Mouse (Mus musculus) hindlimb bud, embryonic 11.5 days (tissue): Measurements from ENCODE around the gene Napepld.
A peak's percentile ranks its signal among the peaks of the same experiment; 100 is the strongest.
"Not testable (repeated sequence)": the region's sequence is repeated elsewhere in the genome, so short reads cannot be mapped to it uniquely, and the experiment has no call there.

ENCODE experiments used
- DNase-seq: peaks from one replicate; pipeline ENCODE4 v3.0.0-alpha.2; 2012; ENCODE audit warnings: low read depth, low spot score; ENCODE audit errors: extremely low spot score

Gene Napepld

DNA sequence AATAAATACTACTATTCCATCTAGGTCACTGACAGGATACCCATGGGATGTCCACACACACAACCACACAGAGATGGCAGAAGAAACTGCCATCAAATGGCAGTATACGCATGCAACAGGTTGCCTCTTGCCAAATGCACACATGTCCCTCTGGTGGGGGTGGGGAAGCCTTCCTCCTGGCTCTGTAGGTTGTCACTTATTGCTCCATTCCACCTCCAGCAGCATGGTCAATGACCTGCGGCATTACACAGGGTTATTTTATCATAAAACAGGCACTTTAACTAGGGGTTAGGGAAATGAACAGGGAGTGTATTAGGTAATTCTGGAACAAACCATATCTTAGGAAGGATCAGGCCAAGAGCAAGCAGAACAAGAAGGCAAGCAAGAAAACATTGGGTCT is 31.9 kb downstream of the Napepld start:
- no peak for DNase-seq

DNA sequence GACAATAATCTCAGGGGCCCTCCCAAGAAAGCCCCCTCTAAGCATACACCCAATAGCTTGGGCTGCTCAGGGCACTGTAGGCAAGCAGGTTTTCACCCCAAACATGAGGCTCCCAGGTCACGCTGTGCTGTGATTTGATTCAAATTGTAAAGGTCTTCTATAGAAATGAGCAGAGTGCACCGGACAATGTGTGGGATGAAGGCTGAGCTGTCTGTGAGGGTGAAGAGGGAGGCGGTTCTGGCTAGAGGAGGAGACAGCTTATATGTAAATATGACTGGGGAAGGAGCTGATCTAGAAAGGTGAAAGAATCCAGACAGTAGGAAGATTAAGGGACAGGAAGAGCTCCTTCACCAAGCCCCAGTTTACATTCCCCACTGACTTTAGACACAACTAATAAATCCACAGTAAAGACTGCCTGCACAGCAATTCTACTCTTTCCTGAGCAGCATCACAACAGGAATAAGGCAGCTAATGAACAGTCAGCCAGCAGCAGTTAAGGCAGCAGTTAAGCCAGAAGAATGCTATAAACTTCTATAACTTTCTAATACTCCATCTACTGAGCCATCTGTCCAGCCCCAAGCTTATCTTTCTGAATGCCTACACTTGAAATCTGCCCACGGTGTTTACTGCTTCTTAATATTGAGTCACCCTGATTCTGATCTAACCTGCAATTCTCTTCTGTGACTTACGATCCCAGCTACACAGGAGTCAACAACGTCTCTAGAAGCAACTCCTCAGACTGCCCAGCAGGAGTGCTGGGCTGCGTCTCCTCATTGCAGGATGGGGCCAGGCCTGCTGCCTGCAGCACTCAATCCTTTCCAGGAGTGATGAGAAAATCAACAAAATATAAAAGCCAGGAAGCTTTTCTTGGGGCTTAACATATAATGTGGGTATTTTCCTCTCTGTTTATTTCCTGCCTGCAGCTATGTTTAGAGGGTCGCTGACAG is 33.7 kb downstream of the Napepld start:
- no peak for DNase-seq

DNA sequence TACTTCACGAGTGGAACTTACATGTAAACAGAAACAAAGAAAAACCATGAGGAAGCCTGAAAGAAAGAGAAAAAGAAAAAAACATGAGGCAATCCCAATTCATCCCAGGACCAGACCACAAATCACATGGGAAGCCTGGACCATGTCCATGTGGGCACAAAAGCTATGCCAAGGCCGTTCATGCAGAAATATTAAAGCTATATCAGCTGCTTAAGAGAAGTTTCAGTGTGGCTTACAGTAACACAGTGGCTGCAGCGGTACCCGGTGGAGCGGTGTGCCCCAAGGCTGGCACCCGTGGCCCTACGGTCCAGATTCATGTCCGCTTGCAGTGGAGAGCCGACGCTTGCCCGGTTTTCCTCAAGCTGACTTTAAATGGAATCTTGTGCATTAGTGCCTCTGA is 38.1 kb downstream of the Napepld start:
- no peak for DNase-seq

DNA sequence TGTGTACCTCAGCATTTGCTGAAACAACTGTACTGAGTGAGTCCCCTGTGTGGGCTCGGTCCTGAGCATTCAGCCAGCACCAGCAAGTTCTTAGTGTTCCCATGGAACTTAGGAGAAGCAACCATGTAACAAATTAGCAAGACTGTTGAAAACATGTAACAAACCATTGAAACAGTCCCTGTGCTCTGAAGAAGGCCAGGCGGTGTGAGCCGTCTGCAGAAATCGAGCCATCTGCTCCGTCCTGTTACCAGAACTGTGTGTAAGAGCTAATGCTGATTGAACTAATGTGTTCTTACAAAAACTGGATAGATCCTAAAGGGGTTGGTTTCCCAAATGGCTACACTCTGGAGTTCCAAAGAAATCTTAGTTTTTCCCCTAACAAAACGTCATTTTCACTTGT is 40.3 kb downstream of the Napepld start:
- no peak for DNase-seq

DNA sequence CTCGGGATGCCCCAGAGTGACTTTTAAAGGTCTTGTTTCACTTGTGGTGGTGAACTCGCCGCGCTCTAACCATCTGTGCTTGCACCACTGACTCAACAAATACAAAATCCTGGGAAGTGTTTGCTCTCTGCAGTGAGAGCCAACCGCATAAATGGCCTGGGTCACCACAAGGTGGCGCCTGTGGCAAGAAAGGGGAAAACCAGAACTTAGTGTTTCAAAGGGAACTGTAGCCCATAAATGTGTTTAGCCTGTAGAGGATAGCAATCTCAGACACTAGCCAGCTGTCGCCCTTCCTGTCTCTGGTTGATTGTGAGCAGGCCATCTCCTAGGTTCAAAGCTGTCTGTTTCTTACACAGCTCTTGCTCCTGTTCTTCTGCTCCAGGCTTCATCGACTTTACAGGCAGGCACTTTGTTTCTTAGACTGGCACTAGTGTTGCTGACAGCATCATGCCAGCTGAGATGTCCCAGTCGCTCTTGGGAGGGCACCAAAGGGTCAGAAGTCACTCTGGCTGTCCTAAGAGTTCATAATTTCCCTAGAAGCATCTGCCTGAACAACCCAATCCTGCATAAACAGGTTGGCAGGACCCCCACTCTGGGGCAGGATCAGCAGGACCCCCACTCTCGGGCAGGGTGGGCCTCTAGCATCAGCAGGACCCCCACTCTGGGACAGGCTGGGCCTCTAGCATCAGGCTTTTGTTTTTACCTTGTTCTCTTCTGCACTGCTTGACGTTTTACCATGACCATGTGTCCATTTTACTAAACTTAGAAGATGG is 42.4 kb downstream of the Napepld start:
- DNase-seq = peak; percentile 46

DNA sequence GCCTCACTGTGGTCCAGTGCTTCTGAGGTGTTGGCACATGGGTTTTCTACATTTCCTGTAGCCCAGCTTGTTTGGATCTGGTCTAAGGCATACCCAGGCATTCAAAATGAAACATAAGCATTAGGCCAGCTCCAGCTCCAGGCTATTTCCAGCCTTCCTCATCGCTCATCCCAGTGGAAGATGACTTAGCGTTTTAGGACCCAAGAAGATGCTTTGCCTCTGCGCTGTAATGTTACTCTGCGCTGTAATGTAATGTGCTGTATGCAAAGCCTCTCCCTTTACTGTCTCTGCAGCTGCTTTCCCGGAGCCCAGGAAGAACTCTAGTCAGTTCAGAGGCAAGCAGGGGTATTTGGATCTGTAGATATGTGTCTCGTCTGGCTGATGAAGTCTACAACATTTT is 43.2 kb downstream of the Napepld start:
- DNase-seq = no peak

DNA sequence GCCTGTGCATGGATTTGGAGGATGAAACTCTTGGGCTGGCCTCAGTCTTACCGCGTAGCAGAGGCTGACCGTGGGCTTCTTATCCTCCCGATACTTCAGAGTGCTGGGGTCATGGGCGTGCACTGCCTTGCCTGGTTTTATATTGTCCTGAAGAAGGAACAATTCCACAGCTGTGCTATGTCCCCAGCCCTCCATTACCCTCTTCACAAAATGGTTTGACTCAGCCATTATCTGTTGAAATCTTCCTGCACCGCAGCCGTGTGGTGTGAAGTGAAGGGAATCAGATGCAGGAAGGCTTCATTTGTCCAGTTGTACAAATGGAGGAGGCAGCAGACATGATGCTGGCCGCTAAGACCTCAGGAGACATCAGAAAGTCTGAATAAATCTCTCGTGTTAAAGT is 44.3 kb downstream of the Napepld start:
- no peak for DNase-seq

DNA sequence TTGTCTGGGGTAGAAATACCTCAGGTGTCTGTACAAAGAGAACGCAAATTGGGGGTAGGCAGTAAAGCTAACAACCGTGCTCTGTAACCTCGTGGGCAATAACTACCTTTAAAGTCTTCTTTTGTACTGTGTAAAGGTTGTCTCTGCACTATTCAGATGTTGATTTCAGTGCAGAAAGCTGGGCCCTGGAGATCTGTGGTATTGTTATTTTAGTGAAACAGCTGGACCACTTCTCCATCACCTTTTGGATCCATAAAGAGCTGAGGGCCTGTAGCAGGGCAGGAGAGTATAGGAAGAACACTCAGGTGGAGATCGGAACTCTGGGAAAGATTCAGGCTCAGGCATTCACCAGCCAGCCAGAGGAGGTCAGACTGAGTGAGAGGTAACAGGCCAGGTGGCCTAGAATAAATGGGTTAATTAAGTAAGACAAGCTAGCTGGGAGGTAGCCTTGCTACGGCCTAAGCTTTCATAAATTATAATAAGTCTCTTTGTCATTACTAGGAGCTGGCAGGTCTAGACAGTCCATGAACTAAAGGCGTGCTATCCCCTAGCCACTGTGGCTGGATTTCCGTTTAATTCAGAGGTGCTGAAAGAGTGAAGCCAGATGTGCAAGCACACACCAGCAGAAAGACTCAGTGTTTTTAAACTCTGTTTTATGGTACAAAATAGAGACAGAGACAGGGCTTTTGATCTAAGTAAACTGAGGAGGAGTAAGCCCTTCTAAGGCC is 49.1 kb downstream of the Napepld start:
- no peak for DNase-seq

DNA sequence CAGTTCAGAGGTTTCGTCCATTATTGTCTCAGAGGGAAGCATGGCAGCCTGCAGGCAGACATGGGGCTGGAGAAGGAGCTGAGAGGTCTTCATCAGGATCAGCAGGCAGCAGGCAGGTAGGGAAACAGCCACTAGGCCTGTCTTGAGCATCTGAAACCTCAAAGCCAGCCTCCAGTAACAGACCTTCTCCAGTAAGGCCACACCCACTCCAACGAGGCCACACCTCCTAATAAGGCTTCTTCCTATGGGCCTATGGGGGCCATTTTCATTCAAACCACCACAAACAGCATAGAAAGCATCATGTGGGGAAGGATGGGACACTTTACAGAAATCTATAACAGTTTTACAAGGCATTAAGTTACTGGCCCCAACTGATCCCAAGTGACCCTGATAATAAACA is 50.5 kb downstream of the Napepld start:
- no peak for DNase-seq

DNA sequence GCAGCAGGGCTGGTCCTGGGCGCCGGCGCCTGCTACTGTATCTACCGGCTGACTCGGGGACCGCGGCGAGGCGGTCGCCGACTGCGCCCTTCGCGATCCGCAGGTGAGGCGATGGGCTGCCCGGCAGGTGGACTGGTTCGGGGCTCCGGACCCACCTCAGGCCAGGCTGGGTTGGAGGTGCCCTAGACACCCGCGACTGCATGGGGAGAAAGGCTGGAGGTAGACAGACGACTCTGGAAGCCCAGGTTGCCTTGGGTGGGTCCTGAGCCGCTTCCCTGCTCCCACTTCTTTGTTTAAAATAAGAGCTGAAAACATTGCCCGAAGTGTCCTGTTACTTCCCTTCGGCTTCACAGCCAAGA is 55.1 kb downstream of the Napepld start:
- no peak for DNase-seq

DNA sequence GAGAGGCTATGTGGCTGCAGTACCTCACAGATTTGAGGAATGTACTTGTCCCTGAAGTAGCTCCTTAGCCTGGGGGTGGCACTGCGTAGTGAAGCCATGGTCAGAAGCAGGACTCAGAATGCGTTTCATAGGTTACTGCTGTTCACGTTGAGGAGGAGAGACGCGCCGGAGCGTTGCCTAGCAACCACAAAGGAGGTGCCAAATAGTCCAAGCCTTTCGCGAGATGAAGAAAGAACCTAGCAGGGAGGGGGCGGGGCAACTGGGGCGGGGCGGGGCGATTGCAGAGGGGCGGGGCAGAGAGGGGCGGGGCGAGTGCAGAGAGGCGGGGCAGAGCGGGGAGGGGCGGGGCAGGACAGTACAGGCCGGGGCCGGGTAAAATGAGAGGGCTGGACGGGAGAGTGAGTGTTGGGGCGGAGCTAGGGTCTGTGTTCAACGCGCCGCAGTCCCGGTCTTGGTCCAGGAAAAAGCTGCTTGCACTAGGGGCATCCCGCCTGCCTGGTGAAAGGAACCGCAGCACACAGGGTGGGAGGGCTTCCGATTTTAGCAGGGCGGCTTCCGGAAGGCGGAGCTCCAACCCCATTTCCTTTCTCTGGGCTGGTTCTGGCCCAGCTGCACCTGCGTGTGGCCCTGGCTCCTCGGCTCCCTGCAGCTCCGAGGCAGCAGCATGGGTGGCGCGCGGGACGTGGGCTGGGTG is 55.6 kb downstream of the Napepld start, which contains the start of the genes Fbxl13 and Armc10:
Gene Fbxl13 (minus strand): TSS at position 196 of the 694 bp plus-strand sequence.
Gene Armc10 (plus strand): TSS at position 375 of the 694 bp plus-strand sequence.
- DNase-seq = peak; percentile 70

DNA sequence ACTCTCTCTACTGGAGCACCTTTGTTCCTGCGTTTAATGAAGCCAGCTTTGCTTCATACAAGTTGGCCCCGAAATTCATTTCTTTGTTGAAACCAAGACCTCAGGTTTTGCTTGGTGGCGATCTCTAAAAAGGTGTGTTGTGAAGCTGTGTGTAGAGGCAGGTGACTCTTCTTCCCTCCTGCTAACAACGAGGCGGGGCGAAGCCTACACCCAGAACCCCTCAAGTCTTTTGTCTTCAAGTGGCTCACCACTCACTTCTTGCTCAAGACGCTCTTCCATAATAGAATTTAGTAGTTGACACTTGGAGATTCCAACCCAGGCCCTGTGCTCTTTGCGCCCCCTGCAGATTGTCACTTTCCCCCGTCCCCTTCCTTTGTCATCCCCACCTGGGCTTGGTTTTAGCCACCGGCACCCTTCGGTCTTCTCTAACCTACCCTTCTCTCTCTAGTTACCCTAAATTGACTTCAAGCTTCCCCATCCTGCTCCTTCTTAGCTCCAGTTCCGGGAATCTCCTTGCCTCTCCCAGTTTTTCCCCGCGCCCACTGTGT is 56.2 kb downstream of the Napepld start:
- DNase-seq = no peak

DNA sequence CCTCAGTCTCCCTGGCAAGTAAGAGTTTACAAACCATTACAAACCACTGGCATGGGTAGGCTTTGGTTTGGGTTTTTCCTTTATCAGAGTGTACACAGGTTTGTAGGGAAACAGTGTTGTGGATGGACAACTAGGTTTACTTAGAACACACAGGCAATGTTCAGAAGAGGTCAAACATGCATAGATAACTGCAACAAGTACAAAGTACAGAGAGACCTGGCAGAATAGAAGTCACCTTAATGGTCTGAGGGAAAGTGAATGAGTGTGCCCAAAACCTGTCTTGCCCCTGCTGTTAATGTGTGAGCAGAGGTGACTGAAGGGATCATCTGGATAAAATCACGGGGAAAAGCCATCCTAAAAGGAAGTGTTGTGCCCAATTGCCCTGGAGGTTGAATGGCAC is 57.6 kb downstream of the Napepld start:
- DNase-seq = no peak

DNA sequence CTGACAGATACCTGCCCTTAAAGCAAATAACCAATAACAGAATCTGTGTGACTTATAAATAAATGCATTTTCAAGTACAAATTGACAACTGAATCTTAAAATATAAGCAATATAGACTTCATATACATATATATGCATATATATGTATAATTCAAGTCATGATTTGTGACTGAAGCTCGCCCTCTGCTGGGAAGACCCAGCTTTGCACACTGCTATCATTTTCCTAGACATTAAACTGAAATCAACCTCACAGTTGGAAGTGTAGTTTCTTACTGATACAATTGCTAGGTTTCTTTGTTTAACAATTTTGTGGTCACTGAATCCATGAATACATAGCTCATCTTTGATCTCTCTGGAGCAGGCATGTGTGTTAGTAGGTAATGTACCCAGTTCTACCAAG is 60.2 kb downstream of the Napepld start:
- no peak for DNase-seq

DNA sequence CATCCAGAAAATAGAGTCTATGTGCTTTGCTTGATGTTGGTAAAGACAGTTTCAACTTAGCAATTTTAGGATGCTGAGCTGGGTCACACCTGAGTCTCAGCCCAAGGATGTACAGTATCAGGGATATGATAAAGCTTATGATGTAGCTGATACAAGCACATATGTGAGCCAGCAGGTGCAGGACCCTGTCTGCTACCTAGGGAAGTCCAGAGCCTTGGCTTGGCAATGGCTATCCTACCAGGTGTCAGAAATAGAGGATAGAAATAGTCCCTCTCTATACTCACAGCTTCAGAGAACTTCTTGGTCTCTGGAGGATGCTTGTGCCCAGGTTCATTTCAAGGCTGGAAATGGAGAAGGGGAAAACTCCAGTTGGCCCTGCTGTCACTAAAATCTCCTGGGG is 75.3 kb downstream of the Napepld start:
- no peak for DNase-seq

DNA sequence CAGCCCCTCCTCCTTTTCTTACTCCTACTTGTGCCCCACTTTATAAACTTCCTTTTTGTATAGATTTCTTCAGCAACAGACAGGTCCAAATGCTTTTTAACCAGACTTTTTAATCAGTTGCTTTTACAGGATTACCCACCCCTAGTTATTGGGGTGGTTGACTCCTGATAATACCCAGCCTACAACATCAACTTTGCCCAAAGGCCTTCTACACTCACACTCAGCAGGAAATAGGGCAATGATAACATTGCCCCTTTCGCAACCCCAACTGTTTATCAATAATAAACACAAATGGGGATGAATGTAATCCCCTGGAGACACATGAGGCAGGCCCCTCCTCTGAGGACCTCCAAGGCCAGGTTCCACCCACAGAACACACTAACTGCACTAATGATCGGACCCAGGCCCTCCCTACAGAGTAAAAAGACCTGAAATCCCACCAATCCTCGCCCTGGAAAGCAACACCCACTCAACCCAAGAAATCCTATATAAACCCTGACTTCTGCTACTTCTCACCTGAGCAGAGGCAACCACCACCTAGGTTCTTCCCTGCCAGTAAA is 84.7 kb downstream of the Napepld start:
- DNase-seq = no peak

DNA sequence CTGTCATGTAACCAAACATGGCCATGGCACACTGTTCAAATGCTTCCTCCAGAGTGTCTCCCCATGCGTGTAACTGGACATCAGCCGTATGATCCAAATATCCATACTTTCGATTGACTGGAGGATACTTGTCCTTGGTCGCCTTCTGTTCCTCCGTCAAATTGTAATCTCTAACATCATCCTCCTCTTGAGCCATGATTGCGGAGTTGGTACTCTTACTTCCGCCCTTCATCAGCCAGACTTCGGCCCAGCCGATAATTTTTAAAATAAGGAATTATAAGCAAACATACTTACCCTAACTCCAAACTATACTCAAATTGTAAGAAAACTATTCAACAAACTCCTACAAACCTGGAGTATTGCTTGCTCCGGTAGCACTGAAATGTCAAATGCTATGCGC is 86.9 kb downstream of the Napepld start:
- not testable (repeated sequence) for DNase-seq
